Mouse (Mus musculus) cerebellum, adult 2 months (tissue): ENCODE results near the gene Popdc3.

Experiments used
- CTCF ChIP-seq: fragments of 200-500 bp; IDR thresholded peaks from 2 replicates; pipeline ENCODE4 v1.5.1; 2011; ENCODE audit warnings: low read depth, mild to moderate bottlenecking, control low read depth, low read length, moderate library complexity, borderline replicate concordance; ENCODE audit not compliant: insufficient read depth
- POLR2A ChIP-seq: fragments of 200-500 bp; IDR thresholded peaks from 2 replicates; pipeline ENCODE4 v1.6.1; 2011; ENCODE audit warnings: low read length, control low read depth, borderline replicate concordance; ENCODE audit not compliant: insufficient read depth

GRCm38 (mm10) chr10:45144038-45144817 lies 33.7 kb upstream of the Popdc3 start:
- no peak for TF ChIP-seq CTCF
- TF ChIP-seq POLR2A = no peak
